Mouse (Mus musculus): ENCODE measurements around the gene Cnot2.
"Not testable (repeated sequence)": the region's sequence is repeated elsewhere in the genome, so short reads cannot be mapped to it uniquely, and the experiment has no call there.

The Cnot2 gene

GRCm38 (mm10) chr10:116581369-116581718 is at the start of gene Cnot2:
Cnot2 (minus strand) TSS chr10:116581511.
- DNase-seq (ENCODE audit: low read depth), result peak; percentile 77

GRCm38 (mm10) chr10:116628926-116629325 is 47.6 kb upstream of the Cnot2 start:
- no peak for DNase-seq (ENCODE audit: low read depth)

GRCm38 (mm10) chr10:116626009-116626408 is 44.7 kb upstream of the Cnot2 start:
- DNase-seq (ENCODE audit: low read depth), result no peak

GRCm38 (mm10) chr10:116613250-116613649 is 31.9 kb upstream of the Cnot2 start:
- not testable (repeated sequence) for DNase-seq (ENCODE audit: low read depth)

GRCm38 (mm10) chr10:116604905-116605162 is 23.5 kb upstream of the Cnot2 start:
- DNase-seq (ENCODE audit: low read depth), result no peak

- no peak for DNase-seq (ENCODE audit: low read depth)
Observed at GRCm38 (mm10) chr10:116604081-116604904, 23.0 kb upstream of the Cnot2 start.

- DNase-seq (ENCODE audit: low read depth), result no peak
Observed at GRCm38 (mm10) chr10:116599056-116599850, 17.9 kb upstream of the Cnot2 start.

- DNase-seq (ENCODE audit: low read depth), result no peak
Observed at GRCm38 (mm10) chr10:116582738-116583137, 1.4 kb upstream of the Cnot2 start.

- peak; percentile 42 for DNase-seq (ENCODE audit: low read depth)
Observed at GRCm38 (mm10) chr10:116581719-116582481, 589 bp upstream of the Cnot2 start.

GRCm38 (mm10) chr10:116580591-116581358 is 536 bp downstream of the Cnot2 start:
- no peak for DNase-seq (ENCODE audit: low read depth)

GRCm38 (mm10) chr10:116579478-116579877 is 1.8 kb downstream of the Cnot2 start:
- no peak for DNase-seq (ENCODE audit: low read depth)

GRCm38 (mm10) chr10:116578375-116578774 is 2.9 kb downstream of the Cnot2 start:
- no peak for DNase-seq (ENCODE audit: low read depth)

GRCm38 (mm10) chr10:116577181-116577580 is 4.1 kb downstream of the Cnot2 start:
- DNase-seq (ENCODE audit: low read depth), result no peak

GRCm38 (mm10) chr10:116576071-116576470 is 5.2 kb downstream of the Cnot2 start:
- not testable (repeated sequence) for DNase-seq (ENCODE audit: low read depth)

- DNase-seq (ENCODE audit: low read depth), result no peak
Observed at GRCm38 (mm10) chr10:116570526-116570925, 10.8 kb downstream of the Cnot2 start.

GRCm38 (mm10) chr10:116568539-116568938 is 12.8 kb downstream of the Cnot2 start:
- DNase-seq (ENCODE audit: low read depth), result no peak

- DNase-seq (ENCODE audit: low read depth), result no peak
Observed at GRCm38 (mm10) chr10:116567491-116568405, 13.6 kb downstream of the Cnot2 start.

- DNase-seq (ENCODE audit: low read depth), result not testable (repeated sequence)
Observed at GRCm38 (mm10) chr10:116566492-116566891, 14.8 kb downstream of the Cnot2 start.

GRCm38 (mm10) chr10:116564828-116565602 is 16.3 kb downstream of the Cnot2 start:
- no peak for DNase-seq (ENCODE audit: low read depth)
